Mouse (Mus musculus): ENCODE results near the gene Olfr288.

Gene Olfr288

DNA sequence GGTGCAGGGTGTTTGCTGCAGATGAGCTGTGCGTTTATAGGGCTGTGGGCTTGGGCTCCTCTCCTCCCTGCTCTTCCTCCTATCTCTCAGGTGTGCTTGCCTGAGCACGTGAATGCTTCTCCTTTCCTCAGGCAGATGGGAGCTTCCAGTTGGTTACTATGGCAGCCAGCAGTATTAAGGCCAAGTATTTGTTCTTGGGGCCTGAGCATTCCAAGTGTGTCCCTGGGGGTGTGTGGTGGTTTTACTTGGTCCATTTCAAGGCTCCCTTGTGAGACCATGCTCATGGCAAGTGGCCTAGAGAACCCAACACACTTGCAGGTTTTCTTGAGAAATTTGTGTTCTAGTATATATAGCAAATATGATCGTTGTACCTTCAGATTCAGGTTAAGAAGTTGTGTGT lies at the start of gene Olfr288:
Gene Olfr288 (minus strand): TSS at position 101 of the 400 bp plus-strand sequence.
- DNase-seq = no peak

GRCm38 (mm10) chr15:98235442-98235841 lies 40.1 kb upstream of the Olfr288 start:
- DNase-seq = no peak

DNA sequence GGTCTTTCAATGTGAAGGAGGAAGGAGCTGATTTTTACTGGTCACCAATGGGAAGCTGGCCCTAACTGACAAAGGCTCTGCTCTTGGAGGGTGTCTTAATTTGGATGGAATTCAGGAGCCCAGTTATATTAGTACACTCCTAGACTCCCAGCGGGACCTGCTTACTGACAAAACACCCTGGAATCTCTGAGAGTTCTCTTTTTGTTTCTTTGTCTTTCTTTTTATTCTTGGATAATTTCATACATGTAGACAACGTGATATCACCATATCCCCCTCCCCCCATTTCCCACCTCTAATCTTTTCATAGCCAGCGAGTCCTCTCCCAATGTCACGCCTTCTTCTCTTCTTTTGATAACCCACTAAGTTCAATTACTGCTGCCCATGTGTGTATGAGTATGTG lies 39.0 kb upstream of the Olfr288 start, which contains the start of gene Olfr286:
Gene Olfr286 (minus strand): TSS at position 101 of the 400 bp plus-strand sequence.
- no peak for DNase-seq

- DNase-seq = no peak
These were observed 30.8 kb upstream of the Olfr288 start for GRCm38 (mm10) chr15:98226096-98226495.

- DNase-seq = no peak
These were observed 30.3 kb upstream of the Olfr288 start for GRCm38 (mm10) chr15:98225610-98226009.

DNA sequence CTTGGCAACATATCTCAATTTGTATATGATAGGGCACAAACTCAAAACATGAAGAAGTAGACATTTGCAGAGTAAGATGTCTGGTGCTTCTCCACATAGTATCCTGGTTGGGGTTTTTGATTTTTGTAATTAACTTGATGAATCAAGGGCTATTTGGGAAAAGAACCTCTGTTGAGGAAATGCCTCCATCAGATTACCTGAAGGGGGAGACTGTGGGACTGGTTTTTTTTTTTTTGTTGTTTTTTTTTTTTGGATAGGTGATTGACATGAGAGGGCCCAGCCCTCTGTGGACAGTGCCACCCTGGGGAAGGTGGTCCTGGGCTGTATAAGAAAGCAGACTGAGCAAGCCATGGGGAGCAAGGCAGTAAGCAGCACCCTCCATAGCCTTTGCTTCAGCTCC lies 27.0 kb upstream of the Olfr288 start:
- no peak for DNase-seq

GRCm38 (mm10) chr15:98220877-98221276 lies 25.5 kb upstream of the Olfr288 start, which contains the start of the genes Gm44579 and Olfr287:
Gene Gm44579, minus strand, starts transcription at chr15:98220977.
Gene Olfr287, minus strand, starts transcription at chr15:98221056.
- DNase-seq = no peak

GRCm38 (mm10) chr15:98214130-98214529 lies 18.8 kb upstream of the Olfr288 start:
- no peak for DNase-seq

GRCm38 (mm10) chr15:98213336-98213870 lies 18.1 kb upstream of the Olfr288 start:
- peak; percentile 18 to 51 for DNase-seq

GRCm38 (mm10) chr15:98209676-98210075 lies 14.3 kb upstream of the Olfr288 start:
- peak; percentile 50 to 80 for DNase-seq

- no peak for DNase-seq
These were observed 10.9 kb downstream of the Olfr288 start for GRCm38 (mm10) chr15:98184456-98184855.

GRCm38 (mm10) chr15:98181856-98182570 lies 13.3 kb downstream of the Olfr288 start:
- peak in 1 of 2 experiments; percentile 43 for DNase-seq

- peak; percentile 93 to 96 for DNase-seq
These were observed 14.1 kb downstream of the Olfr288 start for GRCm38 (mm10) chr15:98181132-98181711.

DNA sequence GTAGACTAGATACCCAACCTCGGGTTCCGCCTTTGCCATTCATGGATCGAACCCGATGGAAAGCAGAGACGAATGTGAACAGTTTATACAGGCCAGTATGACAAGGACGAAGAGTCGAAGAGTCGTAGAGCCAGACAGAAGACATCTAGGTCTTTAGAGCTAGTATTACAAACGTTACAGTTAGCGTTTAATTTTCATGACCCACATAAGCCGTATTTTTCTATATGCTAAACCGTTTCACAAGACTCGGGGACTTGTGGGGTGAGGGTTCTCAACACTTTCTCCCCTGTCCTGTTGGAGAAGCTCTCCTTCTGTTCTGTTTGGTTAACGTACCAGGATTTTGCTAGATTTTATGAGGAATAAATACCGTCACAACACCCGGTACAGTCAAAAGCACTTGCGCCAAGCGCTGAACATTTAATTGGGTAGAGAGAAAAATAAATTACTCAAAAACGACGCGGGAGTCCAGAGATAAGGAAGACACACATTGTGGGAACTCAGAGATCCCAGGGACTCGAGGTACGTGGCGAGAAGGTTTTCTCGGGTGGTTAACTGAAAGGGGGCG lies 14.7 kb downstream of the Olfr288 start:
- DNase-seq = no peak

GRCm38 (mm10) chr15:98177320-98177719 lies 18.0 kb downstream of the Olfr288 start:
- no peak for DNase-seq

- peak in 1 of 2 experiments; percentile 28 for DNase-seq
These were observed 21.5 kb downstream of the Olfr288 start for GRCm38 (mm10) chr15:98173821-98174220.

DNA sequence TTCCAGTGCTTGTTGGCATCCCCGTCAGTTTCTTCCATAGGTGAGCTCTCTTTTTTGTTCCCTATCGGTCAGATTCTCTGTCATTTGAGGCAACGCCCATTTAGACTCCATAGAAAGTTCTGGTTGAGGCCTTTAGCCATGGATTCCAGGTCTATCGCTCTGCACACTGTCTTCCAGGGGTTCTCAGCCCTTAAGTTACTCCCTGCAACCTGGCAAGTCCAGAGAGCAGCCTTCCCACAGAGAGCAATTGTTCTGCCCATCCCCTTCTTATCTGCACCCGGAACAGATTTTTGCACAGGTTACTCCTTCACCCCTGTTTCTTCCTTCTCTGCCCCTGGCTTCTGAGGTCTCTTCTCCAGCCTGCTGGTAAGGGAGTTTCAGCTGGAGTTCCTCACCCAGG lies 23.2 kb downstream of the Olfr288 start:
- DNase-seq = no peak

GRCm38 (mm10) chr15:98170917-98171316 lies 24.4 kb downstream of the Olfr288 start:
- no peak for DNase-seq

DNA sequence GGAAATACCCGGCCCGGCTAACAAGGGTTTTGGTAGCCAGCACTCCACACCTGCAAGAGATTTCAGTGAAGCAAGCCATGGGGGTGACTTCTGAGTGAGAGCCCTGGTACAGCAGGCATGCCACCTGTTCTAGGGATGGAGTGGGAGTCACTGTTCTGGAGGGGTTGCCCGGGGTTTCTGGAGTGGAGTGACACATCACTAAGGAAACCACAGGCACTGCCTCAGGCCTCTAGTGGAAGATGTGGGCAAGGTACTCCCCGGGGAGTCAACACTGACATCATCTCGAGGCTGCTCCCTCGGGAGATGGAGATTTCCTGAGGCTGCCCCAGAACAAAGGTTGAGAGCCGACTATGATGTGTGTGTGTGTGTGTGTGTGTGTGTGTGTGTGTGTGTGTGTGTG lies 25.0 kb downstream of the Olfr288 start:
- DNase-seq = no peak

- DNase-seq = no peak
These were observed 26.7 kb downstream of the Olfr288 start for GRCm38 (mm10) chr15:98168622-98169004.

DNA sequence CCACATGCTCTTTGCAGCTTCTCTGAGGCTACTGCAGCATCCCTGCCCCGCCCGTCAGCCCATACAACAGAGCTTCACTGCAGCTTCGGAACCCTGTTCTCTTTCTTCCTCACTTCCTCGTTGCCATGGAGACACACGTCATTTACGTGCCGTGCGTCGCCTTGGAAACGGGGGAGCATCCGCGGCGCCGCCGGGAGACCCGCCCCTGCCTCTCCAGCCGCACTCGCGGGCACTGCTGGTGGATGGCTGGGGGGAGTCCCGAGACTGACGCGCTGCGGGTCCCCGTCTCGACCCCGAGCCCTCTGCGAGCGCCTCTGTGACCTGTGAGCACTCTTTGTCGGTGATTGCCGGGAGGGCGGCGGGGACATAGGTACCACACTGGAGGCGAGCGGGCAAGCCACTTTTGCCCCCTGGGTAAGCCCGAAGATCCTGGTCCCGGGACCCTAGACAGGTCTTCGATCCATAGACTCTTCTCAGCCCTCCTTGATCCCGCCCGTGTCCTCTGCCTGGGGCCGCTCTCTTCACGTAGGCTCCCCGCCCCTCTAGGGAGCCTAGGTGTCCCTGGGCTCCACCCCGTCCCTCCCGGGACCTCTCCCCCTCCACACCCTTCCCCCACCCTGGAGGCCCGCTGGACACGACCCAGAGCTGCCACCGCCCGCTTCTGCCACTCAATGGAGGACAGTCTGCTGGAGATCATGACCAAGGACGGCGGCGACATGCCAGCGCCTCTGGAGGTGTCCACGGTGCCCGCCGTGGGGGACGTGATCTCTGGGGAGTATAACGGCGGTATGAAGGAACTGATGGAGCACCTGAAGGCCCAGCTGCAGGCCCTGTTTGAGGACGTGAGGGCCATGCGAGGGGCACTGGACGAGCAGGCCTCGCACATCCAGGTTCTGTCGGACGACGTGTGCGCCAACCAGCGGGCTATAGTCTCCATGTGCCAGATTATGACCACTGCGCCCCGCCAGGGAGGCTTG lies 27.4 kb downstream of the Olfr288 start:
- peak; percentile 65 to 74 for DNase-seq

GRCm38 (mm10) chr15:98166963-98167644 lies 28.2 kb downstream of the Olfr288 start, which contains the start of gene Ccdc184:
Gene Ccdc184, plus strand, starts transcription at chr15:98167158.
- DNase-seq = no peak

Data from kidney, postnatal 25 days (tissue).